Comparison of ENCODE assay signal across 17 mouse cellular contexts in genomic region chr11:94239706-94240105, GRCm38 (mm10). TPM values are rescaled to one million over a fixed set of nuclear protein-coding genes. Genes with fewer than 3 reads are reported as not detected.
DNase-seq lines count a peak whose midpoint lies in the region; ATAC-seq and TF ChIP-seq lines count a peak whose summit lies in the region.
"Had no signal": no experiment of that assay in that cellular context is flagged by ENCODE, and none has a peak within 500 bp of the region (broad histone marks: within the 10 kb centered on the region; RNA-seq: fewer than 3 reads in every experiment).

No protein-coding gene starts in this region.

- intact Hi-C loops in gastrocnemius, postnatal 36 days (cut with DNase I), result loop anchor here (5.0 kb wide), 2 partner anchors 168 to 248 kb away; partner anchors contain the start of gene Spata20

- H3K4me2 ChIP-seq in hindbrain, embryonic 13.5 days, result no peak overlapping the region
- no peak overlapping the region for H3K4me2 ChIP-seq in hindbrain, embryonic 12.5 days (replicated peaks)
- H3K4me2 ChIP-seq in stomach, embryonic 16.5 days (ENCODE audit: low read depth, low read length), result no peak overlapping the region
- no peak overlapping the region for H3K4me2 ChIP-seq in stomach, postnatal 0 days (replicated peaks; ENCODE audit: low read depth)
- H3K4me2 ChIP-seq in hindbrain, postnatal 0 days (ENCODE audit: low read depth, low read length), result no peak overlapping the region
- H3K4me2 ChIP-seq: heart, embryonic 12.5 days had no signal

- no peak for TF ChIP-seq CTCF in stomach, postnatal 0 days (IDR thresholded peaks at IDR 0.05; ENCODE audit: low read depth)
- TF ChIP-seq CTCF in hindbrain, postnatal 0 days (IDR thresholded peaks at IDR 0.05; ENCODE audit: low read depth), result no peak

- H3K4me1 ChIP-seq in hindbrain, embryonic 13.5 days (replicated peaks), result peaks cover 41% of the 10 kb centered on the region
- peaks cover 44% of the 10 kb centered on the region for H3K4me1 ChIP-seq in hindbrain, embryonic 12.5 days
- H3K4me1 ChIP-seq in stomach, embryonic 16.5 days (ENCODE audit: control insufficient read depth, insufficient read depth, low read length), result peaks cover 21% of the 10 kb centered on the region
- peaks cover 8% of the 10 kb centered on the region for H3K4me1 ChIP-seq in stomach, postnatal 0 days (replicated peaks; ENCODE audit: control insufficient read depth, insufficient read depth)
- H3K4me1 ChIP-seq in hindbrain, postnatal 0 days (ENCODE audit: insufficient read depth, low read length), result peaks cover 14% of the 10 kb centered on the region

- no peak overlapping the region for H3K9ac ChIP-seq in hindbrain, embryonic 13.5 days
- H3K9ac ChIP-seq in hindbrain, embryonic 12.5 days, result no peak overlapping the region
- H3K9ac ChIP-seq in stomach, embryonic 16.5 days (ENCODE audit: low read length), result peak overlapping the region; percentile 35; the same call in 1 of the 2 replicates
- H3K9ac ChIP-seq in stomach, postnatal 0 days (ENCODE audit: low read length), result no peak overlapping the region
- no peak overlapping the region for H3K9ac ChIP-seq in hindbrain, postnatal 0 days (replicated peaks; ENCODE audit: low read length)
- H3K9ac ChIP-seq: heart, embryonic 12.5 days had no signal

- no peak overlapping the region for H3K4me3 ChIP-seq in hindbrain, embryonic 13.5 days
- no peak overlapping the region for H3K4me3 ChIP-seq in hindbrain, embryonic 12.5 days
- no peak overlapping the region for H3K4me3 ChIP-seq in stomach, embryonic 16.5 days (replicated peaks; ENCODE audit: low read length)
- H3K4me3 ChIP-seq in stomach, postnatal 0 days (ENCODE audit: low read depth, low read length), result no peak overlapping the region
- H3K4me3 ChIP-seq in hindbrain, postnatal 0 days (ENCODE audit: low read length), result no peak overlapping the region
- H3K4me3 ChIP-seq: heart, embryonic 12.5 days had no signal

- TF ChIP-seq EP300 in stomach, postnatal 0 days (optimal IDR thresholded peaks at IDR 0.05), result no peak

- no peak for DNase-seq in stomach, postnatal 0 days (ENCODE audit: low spot score)
- DNase-seq in hindbrain, postnatal 0 days (ENCODE audit: low spot score), result peak; percentile 62
- DNase-seq in gastrocnemius, postnatal 36 days, result no peak
- DNase-seq in frontal cortex, postnatal 25 days (ENCODE audit: low spot score in 2 of 2), result no peak
- DNase-seq: adrenal gland, postnatal 10 days; cerebellum, adult 11-12 months; gastrocnemius, postnatal 25 days; kidney, postnatal 10 days; liver; right cerebral cortex, postnatal 4 days; thymus, postnatal 4 days had no signal

- H3K27ac ChIP-seq in hindbrain, embryonic 13.5 days, result 0 out of 2 replicates have a peak overlapping the region, but pooled peaks have one; percentile 18
- no peak overlapping the region for H3K27ac ChIP-seq in hindbrain, embryonic 12.5 days
- H3K27ac ChIP-seq in stomach, embryonic 16.5 days (ENCODE audit: low read length), result no peak overlapping the region
- H3K27ac ChIP-seq in stomach, postnatal 0 days (replicated peaks), result no peak overlapping the region
- 0 out of 2 replicates have a peak overlapping the region, but pooled peaks have one; percentile 48 for H3K27ac ChIP-seq in hindbrain, postnatal 0 days

- H3K27me3 ChIP-seq in hindbrain, embryonic 13.5 days, result peaks cover 9% of the 10 kb centered on the region; the same call in 1 of the 2 replicates
- 0 out of 2 replicates have a peak, but pooled peaks cover 6% of the 10 kb centered on the region for H3K27me3 ChIP-seq in hindbrain, embryonic 12.5 days
- H3K27me3 ChIP-seq in stomach, embryonic 16.5 days (ENCODE audit: control insufficient read depth, insufficient read depth, low read length), result no peaks in the 10 kb centered on the region
- H3K27me3 ChIP-seq in stomach, postnatal 0 days (ENCODE audit: control insufficient read depth, insufficient read depth, low read length), result no peaks in the 10 kb centered on the region
- H3K27me3 ChIP-seq in hindbrain, postnatal 0 days (ENCODE audit: insufficient read depth, low read length), result no peaks in the 10 kb centered on the region

- no peak for ATAC-seq in hindbrain, embryonic 13.5 days (ENCODE audit: low FRiP score)
- ATAC-seq in hindbrain, embryonic 12.5 days (ENCODE audit: low FRiP score), result no peak
- no peak for ATAC-seq in stomach, embryonic 16.5 days (ENCODE audit: insufficient read depth, low FRiP score)
- ATAC-seq in stomach, postnatal 0 days (ENCODE audit: low FRiP score, low TSS enrichment), result no peak
- peak; percentile 43 for ATAC-seq in hindbrain, postnatal 0 days

- no peaks in the 10 kb centered on the region for H3K9me3 ChIP-seq in hindbrain, embryonic 13.5 days
- H3K9me3 ChIP-seq in hindbrain, embryonic 12.5 days (replicated peaks), result no peaks in the 10 kb centered on the region
- H3K9me3 ChIP-seq in stomach, embryonic 16.5 days (replicated peaks; ENCODE audit: control insufficient read depth, low read length), result no peaks in the 10 kb centered on the region
- no peaks in the 10 kb centered on the region for H3K9me3 ChIP-seq in stomach, postnatal 0 days (ENCODE audit: control insufficient read depth, low read length)
- no peaks in the 10 kb centered on the region for H3K9me3 ChIP-seq in hindbrain, postnatal 0 days (ENCODE audit: low read length)
- H3K9me3 ChIP-seq: heart, embryonic 12.5 days had no signal

- H3K36me3 ChIP-seq in hindbrain, embryonic 13.5 days, result no peaks in the 10 kb centered on the region
- no peaks in the 10 kb centered on the region for H3K36me3 ChIP-seq in hindbrain, embryonic 12.5 days
- H3K36me3 ChIP-seq in stomach, embryonic 16.5 days (ENCODE audit: control insufficient read depth, insufficient read depth, low read length), result no peaks in the 10 kb centered on the region
- H3K36me3 ChIP-seq in stomach, postnatal 0 days (ENCODE audit: control insufficient read depth, insufficient read depth, low read length), result no peaks in the 10 kb centered on the region
- no peaks in the 10 kb centered on the region for H3K36me3 ChIP-seq in hindbrain, postnatal 0 days (ENCODE audit: insufficient read depth, low read length)
- H3K36me3 ChIP-seq: heart, embryonic 12.5 days had no signal

- WGBS in hindbrain, embryonic 13.5 days, result 43% methylated on average over 9 of the region's 9 CpGs
- 40% methylated on average over 9 of the region's 9 CpGs for WGBS in hindbrain, embryonic 12.5 days
- WGBS in stomach, embryonic 16.5 days, result 34% methylated on average over 9 of the region's 9 CpGs
- WGBS in stomach, postnatal 0 days, result 31% methylated on average over 9 of the region's 9 CpGs
- WGBS in hindbrain, postnatal 0 days, result 25% methylated on average over 9 of the region's 9 CpGs

RNA-seq across cellular contexts. Expression of gene Wfikkn2, which starts 6.1 kb away (rescaled TPM):
- polyA plus RNA-seq in hindbrain, embryonic 13.5 days (2015; fragmentation: Nextera tagmentation; extraction: Ambion mirVana), result 5.9 and 8.6 TPM in 2 replicates
- 6.8 and 9.1 TPM in 2 replicates for polyA plus RNA-seq in hindbrain, embryonic 12.5 days (2016; fragmentation: Nextera tagmentation; extraction: Ambion mirVana)
- polyA plus RNA-seq in stomach, embryonic 16.5 days (2015; fragmentation: Nextera tagmentation; extraction: Ambion mirVana), result 3.1 and 3.4 TPM in 2 replicates
- 1.4 and 1.9 TPM in 2 replicates for polyA plus RNA-seq in stomach, postnatal 0 days (2015; fragmentation: Nextera tagmentation; extraction: Ambion mirVana)
- total RNA-seq in hindbrain, postnatal 0 days (2014; rRNA removed), result 7.0 and 10.1 TPM in 2 replicates
- 10.4 and 10.5 TPM in 2 replicates for polyA plus RNA-seq in hindbrain, postnatal 0 days (2015; fragmentation: Nextera tagmentation; extraction: Ambion mirVana)
- total RNA-seq in gastrocnemius, postnatal 36 days (2021), result 1 to 10 TPM; 6.4 to 6.6 TPM

RNA-seq across cellular contexts. Expression of gene Tob1, which starts 28.5 kb away (rescaled TPM):
- 32.3 and 36.0 TPM in 2 replicates for polyA plus RNA-seq in hindbrain, embryonic 13.5 days (2015; fragmentation: Nextera tagmentation; extraction: Ambion mirVana)
- polyA plus RNA-seq in hindbrain, embryonic 12.5 days (2016; fragmentation: Nextera tagmentation; extraction: Ambion mirVana), result 41.7 and 46.8 TPM in 2 replicates
- polyA plus RNA-seq in stomach, embryonic 16.5 days (2015; fragmentation: Nextera tagmentation; extraction: Ambion mirVana), result 35.9 and 42.3 TPM in 2 replicates
- 71.1 and 74.1 TPM in 2 replicates for polyA plus RNA-seq in stomach, postnatal 0 days (2015; fragmentation: Nextera tagmentation; extraction: Ambion mirVana)
- total RNA-seq in hindbrain, postnatal 0 days (2014; rRNA removed), result 13.2 and 20.1 TPM in 2 replicates
- polyA plus RNA-seq in hindbrain, postnatal 0 days (2015; fragmentation: Nextera tagmentation; extraction: Ambion mirVana), result 33.9 and 34.8 TPM in 2 replicates
- 100 to 1,000 TPM; 205 to 210 TPM for total RNA-seq in gastrocnemius, postnatal 36 days (2021)

RNA-seq across cellular contexts. Expression of gene Gm21885, which starts 42.0 kb away (rescaled TPM):
- polyA plus RNA-seq in hindbrain, embryonic 13.5 days (2015; fragmentation: Nextera tagmentation; extraction: Ambion mirVana), result 0.43 and 0.70 TPM in 2 replicates
- polyA plus RNA-seq in hindbrain, embryonic 12.5 days (2016; fragmentation: Nextera tagmentation; extraction: Ambion mirVana), result 0.31 and 0.48 TPM in 2 replicates
- polyA plus RNA-seq in stomach, embryonic 16.5 days (2015; fragmentation: Nextera tagmentation; extraction: Ambion mirVana), result 8.9 and 9.9 TPM in 2 replicates
- polyA plus RNA-seq in stomach, postnatal 0 days (2015; fragmentation: Nextera tagmentation; extraction: Ambion mirVana), result not detected in 2 replicates
- total RNA-seq in hindbrain, postnatal 0 days (2014; rRNA removed), result not detected in 2 replicates
- polyA plus RNA-seq in hindbrain, postnatal 0 days (2015; fragmentation: Nextera tagmentation; extraction: Ambion mirVana), result 0.24 TPM in 1 of 2 replicates, not detected in the other
- not detected for total RNA-seq in gastrocnemius, postnatal 36 days (2021)
- total RNA-seq: adrenal gland, postnatal 10 days; gastrocnemius, postnatal 25 days; layer of hippocampus, postnatal 25 days had no signal
- polyA plus RNA-seq: cortical plate, adult 2 months; heart, embryonic 12.5 days had no signal

Comparison
In these comparisons a context has a peak if more than half of its experiments do, and no peak if none do; other contexts are left out.
1. H3K27ac ChIP-seq: peak in hindbrain, embryonic 13.5 days (single experiment) and hindbrain, postnatal 0 days (single experiment); none in hindbrain, embryonic 12.5 days (single experiment), stomach, embryonic 16.5 days (single experiment) and stomach, postnatal 0 days (single experiment).